Mouse (Mus musculus): ENCODE results near the gene Trak2. TPM values are rescaled to one million over a fixed set of nuclear protein-coding genes. Genes with fewer than 3 reads are reported as not detected.
"Not testable (repeated sequence)": the region's sequence is repeated elsewhere in the genome, so short reads cannot be mapped to it uniquely, and the experiment has no call there.

The Trak2 gene
- total RNA-seq, 2 experiments from 2014 or later, result 186 to 202 TPM

DNA sequence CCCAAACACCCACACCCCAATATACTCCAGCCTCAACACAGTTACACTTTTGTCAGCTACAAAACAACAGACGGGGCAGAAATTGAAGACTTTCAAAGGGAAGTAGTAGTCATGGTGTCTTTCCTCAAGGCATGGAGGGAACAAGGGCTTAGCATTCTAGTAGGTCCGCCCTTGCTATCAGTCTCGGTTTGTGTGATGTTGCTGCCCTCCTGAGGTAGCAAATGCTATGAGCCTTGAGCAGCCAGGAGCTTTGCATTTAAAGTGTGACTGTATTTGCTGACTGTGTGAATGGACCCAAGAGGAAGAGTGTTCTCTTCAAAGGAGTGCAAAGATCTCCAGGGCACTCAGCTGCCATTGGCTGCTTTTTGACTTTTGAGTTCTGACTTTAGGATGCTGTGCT lies 75.7 kb downstream of the Trak2 start:
- intact Hi-C loops (cut with DNase I), result loop anchor here (2.0 kb wide), 1 partner anchor 201 kb away; no protein-coding TSS in a partner anchor
- peak; percentile 40 to 54 for DNase-seq (ENCODE audit: low spot score in 2 of 2)

DNA sequence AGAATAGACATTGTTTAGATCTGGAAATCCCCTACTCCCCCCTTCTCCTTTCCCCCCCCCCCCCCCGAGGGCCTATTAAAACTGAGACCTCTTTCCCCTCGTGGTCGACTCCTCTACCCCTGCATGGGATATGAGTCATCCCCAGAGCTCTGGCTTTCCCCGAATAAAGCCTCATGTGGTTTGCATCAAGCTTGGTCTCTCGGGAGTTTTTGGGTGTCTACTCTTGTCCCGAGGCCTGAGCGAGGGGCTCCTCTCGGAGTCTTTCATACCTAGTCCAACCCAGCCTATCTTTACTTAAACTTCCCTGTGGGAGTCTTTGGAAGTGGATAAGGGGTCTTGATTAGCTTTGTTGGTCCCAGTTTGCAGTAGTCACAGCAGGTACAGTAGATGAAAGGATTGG lies 80.8 kb downstream of the Trak2 start:
- DNase-seq (ENCODE audit: low spot score in 2 of 2); intact Hi-C loops (cut with DNase I): not testable (repeated sequence)

DNA sequence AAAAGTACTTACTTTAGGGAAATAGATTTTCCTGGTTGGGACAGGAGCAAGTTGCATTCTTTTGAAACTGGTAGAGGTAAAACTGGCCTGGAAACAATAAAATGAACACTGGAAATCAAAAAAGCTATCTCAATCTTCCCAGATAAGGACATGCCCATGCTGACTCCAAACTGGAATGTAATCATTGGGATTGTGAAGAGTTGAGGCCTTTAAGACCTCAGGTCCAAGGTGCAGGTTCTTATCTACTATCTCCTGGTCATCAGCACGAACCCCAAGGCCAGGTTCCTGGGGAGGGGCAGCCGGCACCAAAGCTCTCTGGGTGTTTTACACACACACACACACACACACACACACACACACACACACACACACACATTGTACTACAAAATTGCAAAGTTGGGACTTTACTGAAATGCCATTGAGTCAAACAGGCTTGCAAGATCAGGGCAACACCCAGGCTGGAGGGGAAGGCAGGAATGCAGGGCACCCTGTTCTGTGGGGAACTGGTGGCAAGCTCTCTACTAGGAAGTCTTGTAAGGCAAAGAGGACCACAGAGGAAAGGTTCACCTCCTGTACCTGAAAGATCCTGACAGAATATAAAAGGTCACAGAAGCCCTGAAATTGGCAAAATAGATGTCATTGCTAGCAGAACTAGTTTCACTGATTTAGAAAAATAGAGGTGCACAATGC lies 81.6 kb downstream of the Trak2 start:
- intact Hi-C loops (cut with DNase I); DNase-seq (ENCODE audit: low spot score in 2 of 2): not testable (repeated sequence)

DNA sequence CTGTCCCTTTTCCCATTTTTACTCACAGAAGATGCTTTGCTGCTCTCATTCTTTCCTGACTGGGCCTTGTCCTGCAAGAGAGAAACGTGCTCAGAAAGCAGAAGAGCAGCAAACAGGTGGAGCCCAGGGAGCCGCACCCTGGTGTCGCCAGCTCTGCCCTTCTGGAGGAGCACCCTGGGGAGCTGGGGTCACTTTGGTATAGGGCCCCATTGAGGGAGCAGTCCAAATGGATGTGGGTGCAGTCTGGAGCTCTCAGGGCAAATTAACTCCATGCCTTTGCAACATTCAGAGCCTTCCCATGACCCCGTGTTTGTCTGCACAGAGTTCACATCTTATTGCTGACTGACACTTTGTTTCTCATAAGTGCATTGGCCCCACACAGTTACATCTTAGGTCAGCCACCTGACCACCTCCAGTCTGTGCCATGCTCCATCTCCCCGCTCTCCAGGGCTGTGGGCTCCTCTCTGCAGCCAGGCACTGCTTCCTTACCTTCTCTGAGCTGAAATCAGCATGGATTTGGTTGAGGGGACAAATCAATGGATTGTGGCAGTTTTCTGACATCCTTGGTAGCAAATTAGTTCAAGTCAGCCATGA lies 82.4 kb downstream of the Trak2 start:
- DNase-seq (ENCODE audit: low spot score in 2 of 2); intact Hi-C loops (cut with DNase I): not testable (repeated sequence)

DNA sequence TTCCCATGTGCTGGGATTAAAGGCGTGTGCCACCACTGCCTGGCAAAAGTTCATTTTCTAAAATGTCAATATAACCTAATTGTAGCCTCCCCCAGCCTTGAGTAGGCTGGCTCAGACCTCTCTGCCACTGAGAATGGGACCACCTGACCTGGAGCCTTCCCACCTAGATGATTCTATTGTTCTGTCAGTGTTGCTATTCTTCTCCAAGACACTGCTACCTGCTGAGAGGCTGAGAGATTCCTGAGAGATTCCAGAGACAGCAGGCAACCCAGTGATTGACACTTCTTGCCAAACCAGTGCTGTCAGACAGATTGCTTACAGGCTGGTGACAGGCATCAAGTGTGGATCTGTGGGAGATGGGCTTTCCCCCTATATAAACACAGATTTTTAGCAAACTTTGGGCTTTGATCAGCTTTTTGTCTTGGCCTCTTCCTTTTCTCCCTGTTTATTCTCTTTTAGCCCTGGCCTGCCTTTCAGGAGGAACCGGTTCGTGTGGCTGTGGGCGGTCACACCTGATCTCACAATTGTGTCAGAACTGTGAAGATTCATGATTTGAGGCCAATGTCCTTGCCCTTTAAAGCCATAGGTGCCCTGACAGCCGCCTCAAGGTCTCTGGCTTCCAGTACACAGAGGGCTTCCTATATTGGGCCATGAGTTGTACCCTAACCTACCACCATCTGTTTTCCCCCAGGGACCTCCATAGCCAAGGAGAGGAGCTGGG lies 83.2 kb downstream of the Trak2 start:
- intact Hi-C loops (cut with DNase I), result no loop called here
- DNase-seq (ENCODE audit: low spot score in 2 of 2), result no peak

DNA sequence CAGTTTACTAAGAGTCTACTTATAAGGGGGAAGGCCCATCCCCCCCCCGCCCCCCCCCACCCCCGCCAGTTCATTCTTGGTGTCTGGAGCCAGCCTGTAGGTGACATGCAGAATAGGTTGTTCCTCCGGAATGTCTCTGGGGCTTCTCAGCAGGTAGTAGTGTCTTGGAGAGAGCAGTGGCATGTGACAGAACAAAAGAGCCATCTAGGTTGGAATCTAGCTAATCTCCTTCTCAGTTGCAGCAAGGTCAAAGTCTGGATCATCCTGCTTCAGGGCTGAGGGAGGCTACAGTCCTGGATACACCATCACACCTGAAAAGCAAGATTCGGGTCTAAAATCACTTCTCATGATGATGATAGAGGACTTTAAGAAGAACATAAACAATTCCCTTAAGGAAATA lies 87.6 kb downstream of the Trak2 start:
- no peak for DNase-seq (ENCODE audit: low spot score in 2 of 2)
- intact Hi-C loops (cut with DNase I), result no loop called here

DNA sequence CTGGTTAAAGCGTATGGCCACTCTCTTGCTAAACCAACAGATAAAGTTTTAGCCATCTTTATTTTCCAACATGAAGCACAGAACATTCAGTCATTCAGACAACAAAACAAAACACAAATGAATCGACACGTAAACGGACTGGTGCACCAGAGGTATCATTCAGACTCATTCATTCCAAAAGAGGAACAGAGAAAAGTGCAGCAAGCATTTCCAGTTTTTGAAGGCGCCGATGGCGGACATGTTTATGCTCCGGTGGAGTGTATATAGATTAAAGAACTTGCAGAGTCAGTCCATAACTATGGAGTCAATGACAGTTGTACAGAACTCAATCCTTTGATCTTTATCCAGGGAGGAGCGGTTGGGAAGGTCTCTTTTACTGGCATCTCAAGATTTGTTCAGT lies 90.0 kb downstream of the Trak2 start:
- DNase-seq (ENCODE audit: low spot score in 2 of 2); intact Hi-C loops (cut with DNase I): not testable (repeated sequence)

DNA sequence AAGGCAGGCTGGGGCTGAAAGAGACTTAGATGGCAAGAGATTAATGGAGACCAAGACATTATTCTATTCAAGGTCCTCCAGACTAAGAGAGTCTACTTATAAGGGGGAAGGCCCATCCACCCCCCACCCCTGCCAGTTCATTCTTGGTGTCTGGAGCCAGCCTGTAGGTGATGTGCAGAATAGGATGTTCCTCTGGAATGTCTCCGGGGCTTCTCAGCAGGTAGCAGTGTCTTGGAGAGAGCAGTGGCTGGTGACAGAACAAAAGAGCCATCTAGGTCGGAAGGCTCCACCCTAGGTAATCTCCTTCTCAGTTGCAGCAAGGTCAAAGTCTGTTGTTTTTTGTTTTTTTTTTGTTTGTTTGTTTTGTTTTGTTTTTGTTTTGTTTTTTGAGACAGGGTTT lies 93.9 kb downstream of the Trak2 start:
- DNase-seq (ENCODE audit: low spot score in 2 of 2); intact Hi-C loops (cut with DNase I): not testable (repeated sequence)

DNA sequence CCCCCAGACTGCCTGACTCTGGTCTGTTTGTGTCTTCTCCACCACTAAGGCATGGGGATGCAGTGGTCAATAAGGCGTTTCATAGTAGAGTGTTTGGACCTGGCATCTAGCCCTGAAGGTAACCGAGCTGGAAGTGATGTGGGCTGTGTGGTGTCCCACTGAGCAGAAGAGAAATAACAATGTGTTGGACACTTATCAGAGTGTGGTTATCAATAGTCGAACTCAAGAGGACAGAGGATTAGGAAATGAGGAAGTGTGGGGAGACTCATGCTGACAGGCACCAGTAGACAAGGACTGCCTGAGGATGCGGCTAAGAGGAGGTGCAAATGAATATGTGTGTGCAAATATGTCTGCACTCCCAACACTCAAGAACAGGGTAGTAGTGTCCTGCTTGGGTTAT lies 96.7 kb downstream of the Trak2 start:
- DNase-seq (ENCODE audit: low spot score in 2 of 2); intact Hi-C loops (cut with DNase I): not testable (repeated sequence)

DNA sequence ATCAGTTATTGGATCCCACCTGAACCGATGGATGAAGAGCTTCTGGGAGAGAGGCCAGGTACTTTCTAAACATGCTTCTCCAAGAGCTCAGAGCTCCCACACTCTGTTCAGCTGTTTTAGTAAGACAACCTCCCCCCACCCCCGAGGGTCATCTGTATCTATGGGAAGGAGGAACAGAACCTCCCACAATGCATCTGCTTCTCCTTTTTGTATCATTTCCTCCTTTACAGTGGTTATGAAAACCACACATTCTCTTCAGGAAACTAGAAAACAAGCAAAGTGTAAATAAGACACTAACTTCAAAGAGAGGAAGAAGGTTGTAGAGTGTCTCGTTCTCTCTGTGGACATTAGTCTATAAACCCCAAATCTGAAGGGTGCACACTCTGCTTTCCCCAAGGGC lies 112.6 kb downstream of the Trak2 start:
- intact Hi-C loops (cut with DNase I); DNase-seq (ENCODE audit: low spot score in 2 of 2): not testable (repeated sequence)

DNA sequence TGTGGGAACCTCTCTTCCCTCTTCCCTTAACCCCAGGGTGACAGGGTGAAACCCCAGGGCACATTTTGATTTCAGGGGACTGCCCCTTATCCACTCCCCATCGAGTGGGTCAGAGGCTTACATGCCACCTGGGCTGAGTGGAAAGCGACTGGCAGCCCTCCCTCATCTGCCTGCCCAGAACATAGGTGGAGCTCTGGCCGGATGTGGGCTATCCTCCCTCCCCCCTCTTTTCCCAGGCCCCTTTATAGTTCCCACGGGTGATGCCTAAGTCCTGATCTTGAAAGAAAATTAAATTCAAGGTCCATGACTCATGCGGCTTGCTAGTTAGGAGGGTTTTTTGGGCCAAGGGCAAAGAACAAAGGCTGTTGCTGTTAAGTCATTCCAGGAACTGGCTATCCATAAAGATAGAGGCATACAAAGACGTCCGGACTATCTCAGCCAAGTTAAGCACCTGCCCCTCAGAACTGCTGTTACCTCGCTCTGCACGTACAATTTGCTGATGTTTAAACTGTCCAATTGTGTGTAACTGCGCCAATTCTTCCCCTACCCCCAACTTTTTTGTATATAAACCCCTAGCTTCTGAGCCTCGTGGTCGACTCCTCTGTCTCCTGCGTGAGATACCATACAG lies 113.4 kb downstream of the Trak2 start:
- DNase-seq (ENCODE audit: low spot score in 2 of 2); intact Hi-C loops (cut with DNase I): not testable (repeated sequence)

DNA sequence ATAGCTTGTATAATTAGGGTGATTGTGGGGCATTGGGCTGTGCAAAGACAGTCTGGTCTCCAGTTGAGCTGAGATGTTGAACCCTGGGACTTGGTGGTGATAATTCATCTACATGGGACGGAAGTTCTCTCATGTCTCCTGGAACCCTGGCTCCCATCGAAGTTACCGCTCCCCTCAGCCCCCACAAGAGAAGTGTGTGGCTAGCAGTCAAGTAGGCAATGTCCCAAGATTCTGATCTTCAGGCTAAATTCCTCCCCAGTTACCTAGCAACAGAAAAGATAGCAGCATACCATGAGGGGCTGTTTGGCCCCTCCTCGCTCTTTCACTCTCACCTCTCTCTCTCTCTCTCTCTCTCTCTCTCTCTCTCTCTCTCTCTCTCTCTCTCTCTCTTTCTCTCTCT lies 114.1 kb downstream of the Trak2 start:
- intact Hi-C loops (cut with DNase I); DNase-seq (ENCODE audit: low spot score in 2 of 2): not testable (repeated sequence)

DNA sequence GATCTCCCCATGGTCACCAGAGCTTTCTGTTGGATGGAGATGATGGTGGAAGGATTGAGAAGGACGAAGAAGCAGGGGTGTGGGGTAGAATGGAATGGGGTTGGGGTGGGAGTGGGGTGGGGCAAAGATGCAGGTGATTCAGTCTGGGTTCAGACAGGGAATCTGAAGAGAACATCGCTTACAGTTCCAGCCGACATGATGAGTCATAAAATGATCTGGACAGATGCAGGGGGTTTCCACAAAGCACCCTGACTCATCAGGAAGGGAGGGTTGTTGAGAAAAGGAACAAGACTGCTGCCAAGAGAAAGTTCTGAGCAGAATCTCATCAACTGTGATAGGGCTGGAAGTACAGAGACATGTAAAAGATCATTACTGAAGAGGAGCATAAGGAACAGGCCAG lies 116.4 kb downstream of the Trak2 start:
- peak in 1 of 2 experiments; percentile 11 for DNase-seq (ENCODE audit: low spot score in 2 of 2)
- intact Hi-C loops (cut with DNase I), result not testable (repeated sequence)

Other genes with a start within 250 kb of the Trak2 start
- gene Casp8, start 178.1 kb downstream of the Trak2 start, total RNA-seq (2021), result 1 to 10 TPM; 4.2 to 4.7 TPM
- 10 to 100 TPM; 62.2 to 81.1 TPM for gene Stradb, start 92 bp upstream of the Trak2 start, total RNA-seq (2021)
- not detected for gene C2cd6, start 121.5 kb upstream of the Trak2 start, total RNA-seq (2021)
- gene Tmem237, start 147.0 kb upstream of the Trak2 start, total RNA-seq (2021), result 10 to 100 TPM; 30.1 to 33.6 TPM
- under 1 TPM; 0.32 to 0.79 TPM for gene Mpp4, start 190.0 kb upstream of the Trak2 start, total RNA-seq (2021)